Comparison of ENCODE assay signal across 9 mouse cellular contexts in genomic region chr13:95535461-95536116, GRCm38 (mm10). TPM values are rescaled to one million over a fixed set of nuclear protein-coding genes. Genes with fewer than 3 reads are reported as not detected.
A peak's percentile ranks its signal among the peaks of the same experiment; 100 is the strongest.
DNase-seq lines count a peak whose midpoint lies in the region; ATAC-seq and TF ChIP-seq lines count a peak whose summit lies in the region.
"Had no signal": no experiment of that assay in that cellular context is flagged by ENCODE, and none has a peak within 500 bp of the region (broad histone marks: within the 10 kb centered on the region; RNA-seq: fewer than 3 reads in every experiment).

No protein-coding gene starts in this region.

- no peak for ATAC-seq in embryonic facial prominence, embryonic 15.5 days (ENCODE audit: insufficient number of reproducible peaks, low FRiP score, low TSS enrichment, low read depth)
- peak; percentile 95 for ATAC-seq in lung, postnatal 0 days

- H3K27me3 ChIP-seq in embryonic facial prominence, embryonic 15.5 days = no peaks in the 10 kb centered on the region
- no peaks in the 10 kb centered on the region for H3K27me3 ChIP-seq in lung, postnatal 0 days (replicated peaks; ENCODE audit: insufficient read depth, low read length)
- H3K27me3 ChIP-seq: hindbrain, embryonic 15.5 days had no signal

- 11% methylated on average over 11 of the region's 11 CpGs for WGBS in embryonic facial prominence, embryonic 15.5 days
- 18% methylated on average over 11 of the region's 11 CpGs for WGBS in lung, postnatal 0 days

- 0 out of 2 replicates have a peak overlapping the region, but pooled peaks have one; percentile 34 for H3K27ac ChIP-seq in embryonic facial prominence, embryonic 15.5 days (replicated peaks)
- H3K27ac ChIP-seq in lung, postnatal 0 days (ENCODE audit: low read length) = peak overlapping the region; percentile 59
- H3K27ac ChIP-seq: hindbrain, embryonic 15.5 days had no signal

- no peak overlapping the region for H3K9ac ChIP-seq in embryonic facial prominence, embryonic 15.5 days
- no peak overlapping the region for H3K9ac ChIP-seq in lung, postnatal 0 days (replicated peaks; ENCODE audit: low read depth)
- H3K9ac ChIP-seq: hindbrain, embryonic 15.5 days had no signal

- 0 out of 2 replicates have a peak, but pooled peaks have one; percentile 44 for TF ChIP-seq EP300 in lung, postnatal 0 days (IDR thresholded peaks at IDR 0.05)

- H3K9me3 ChIP-seq in embryonic facial prominence, embryonic 15.5 days (replicated peaks) = no peaks in the 10 kb centered on the region
- H3K9me3 ChIP-seq in lung, postnatal 0 days (ENCODE audit: low read length) = no peaks in the 10 kb centered on the region
- H3K9me3 ChIP-seq: hindbrain, embryonic 15.5 days had no signal

- H3K36me3 ChIP-seq in embryonic facial prominence, embryonic 15.5 days = no peaks in the 10 kb centered on the region
- H3K36me3 ChIP-seq in lung, postnatal 0 days (ENCODE audit: insufficient read depth, low read length) = no peaks in the 10 kb centered on the region
- H3K36me3 ChIP-seq: hindbrain, embryonic 15.5 days had no signal

- no peak overlapping the region for H3K4me3 ChIP-seq in embryonic facial prominence, embryonic 15.5 days (replicated peaks)
- no peak overlapping the region for H3K4me3 ChIP-seq in lung, postnatal 0 days (ENCODE audit: low read depth, low read length)
- H3K4me3 ChIP-seq: hindbrain, embryonic 15.5 days had no signal

- intact Hi-C loops in gastrocnemius, postnatal 36 days (cut with DNase I) = no loop called here

- no peak for TF ChIP-seq CTCF in lung, postnatal 0 days (IDR thresholded peaks at IDR 0.05)

- H3K4me1 ChIP-seq in embryonic facial prominence, embryonic 15.5 days = peaks cover 22% of the 10 kb centered on the region
- peaks cover 11% of the 10 kb centered on the region; the same call in 1 of the 2 replicates for H3K4me1 ChIP-seq in lung, postnatal 0 days (ENCODE audit: insufficient read depth, low read depth, low read length)

- DNase-seq in gastrocnemius, adult 18-20 months (ENCODE audit: low spot score) = peak; percentile 18
- DNase-seq in gastrocnemius, postnatal 10 days = no peak
- peak; percentile 95 for DNase-seq in ES-CJ7 (ENCODE audit: low read depth, low spot score)
- DNase-seq in lung, postnatal 0 days (ENCODE audit: low spot score) = peak; percentile 92
- DNase-seq in thymus, postnatal 4 days = no peak
- no peak for DNase-seq in gastrocnemius, postnatal 36 days
- no peak for DNase-seq in cerebellum, postnatal 4 days (ENCODE audit: low spot score in 2 of 2)

- peak overlapping the region; percentile 19; the same call in 1 of the 2 replicates for H3K4me2 ChIP-seq in embryonic facial prominence, embryonic 15.5 days (replicated peaks)
- H3K4me2 ChIP-seq in lung, postnatal 0 days (replicated peaks; ENCODE audit: low read depth, low read length) = peak overlapping the region; percentile 12; the same call in 1 of the 2 replicates
- H3K4me2 ChIP-seq: hindbrain, embryonic 15.5 days had no signal

RNA-seq across cellular contexts. Expression of gene F2rl1, which starts 10.6 kb away (rescaled TPM):
- total RNA-seq in gastrocnemius, adult 18-20 months (2021) = 1 to 10 TPM in 1 of 2 experiments, under 1 TPM in 1; 0.30 to 1.7 TPM
- under 1 TPM; 0.45 TPM for total RNA-seq in gastrocnemius, postnatal 10 days (2021)
- polyA plus RNA-seq in embryonic facial prominence, embryonic 15.5 days (2015; fragmentation: Nextera tagmentation; extraction: Ambion mirVana) = 4.5 and 5.1 TPM in 2 replicates
- polyA plus RNA-seq in lung, postnatal 0 days (2015; fragmentation: Nextera tagmentation; extraction: Ambion mirVana) = 4.3 and 5.6 TPM in 2 replicates
- total RNA-seq in gastrocnemius, postnatal 36 days (2021) = under 1 TPM; 0.20 to 0.91 TPM
- polyA plus RNA-seq: hindbrain, embryonic 15.5 days had no signal

RNA-seq across cellular contexts. Expression of gene S100z, which starts 57.1 kb away (rescaled TPM):
- total RNA-seq in gastrocnemius, adult 18-20 months (2021) = under 1 TPM in 1 of 2 experiments, not detected in 1; 0.69 TPM
- total RNA-seq in gastrocnemius, postnatal 10 days (2021) = 1 to 10 TPM; 1.3 to 1.7 TPM
- 5.2 and 6.3 TPM in 2 replicates for polyA plus RNA-seq in embryonic facial prominence, embryonic 15.5 days (2015; fragmentation: Nextera tagmentation; extraction: Ambion mirVana)
- polyA plus RNA-seq in lung, postnatal 0 days (2015; fragmentation: Nextera tagmentation; extraction: Ambion mirVana) = not detected in 2 replicates
- 1 to 10 TPM; 1.0 to 3.4 TPM for total RNA-seq in gastrocnemius, postnatal 36 days (2021)
- polyA plus RNA-seq: hindbrain, embryonic 15.5 days had no signal

Comparison
In these comparisons a context has a peak if more than half of its experiments do, and no peak if none do; other contexts are left out.
1. DNase-seq: peak in gastrocnemius, adult 18-20 months (single experiment), ES-CJ7 (single experiment) and lung, postnatal 0 days (single experiment); none in gastrocnemius, postnatal 10 days (single experiment), thymus, postnatal 4 days (single experiment), gastrocnemius, postnatal 36 days (0 of 2) and cerebellum, postnatal 4 days (0 of 2).